Mouse (Mus musculus) intestine, embryonic 14.5 days (tissue): ENCODE measurements around the gene Rph3al. TPM values are rescaled to one million over a fixed set of nuclear protein-coding genes. Genes with fewer than 3 reads are reported as not detected.

Experiments used
- polyA plus RNA-seq: library from polyadenylated mRNA; unstranded; fragments of >200 nt; fragmentation: Nextera tagmentation; extraction: Ambion mirVana; gene quantifications from 2 replicates; pipeline ENCODE4 v1.2.1, GENCODE M21; 2014

Gene Rph3al
- polyA plus RNA-seq, 1 experiment from 2014 or later: 21.7 TPM

Other genes starting within 250 kb of the Rph3al start
- gene Ywhae, start 205.6 kb downstream of the Rph3al start, polyA plus RNA-seq: 888 and 941 TPM in 2 replicates
- gene Doc2b, start 142.4 kb downstream of the Rph3al start, polyA plus RNA-seq: 2.2 and 2.6 TPM in 2 replicates
- 2.7 and 4.0 TPM in 2 replicates for gene 1700016K19Rik, start 61.5 kb upstream of the Rph3al start, polyA plus RNA-seq
- 50.1 and 53.8 TPM in 2 replicates for gene Rflnb, start 89.4 kb upstream of the Rph3al start, polyA plus RNA-seq
- 42.5 and 45.7 TPM in 2 replicates for gene Vps53, start 241.2 kb upstream of the Rph3al start, polyA plus RNA-seq
- 114 and 117 TPM in 2 replicates for gene Fam57a, start 241.2 kb upstream of the Rph3al start, polyA plus RNA-seq